Mouse (Mus musculus): ENCODE measurements around the gene Farsa. TPM values are rescaled to one million over a fixed set of nuclear protein-coding genes. Genes with fewer than 3 reads are reported as not detected.
A peak's percentile ranks its signal among the peaks of the same experiment; 100 is the strongest.

Farsa gene
- polyA plus RNA-seq, 1 experiment from 2014 or later = 107 TPM

- peak within 1 kb of the TSS; percentile 58 for H3K9ac ChIP-seq
- peak; percentile 77 for ATAC-seq (ENCODE audit: low FRiP score)
- H3K9me3 ChIP-seq = no peaks in the 10 kb centered on the region
- H3K36me3 ChIP-seq = peaks cover 40% of the 10 kb centered on the region
- peak within 1 kb of the TSS; percentile 38 for H3K4me3 ChIP-seq
- no peak within 1 kb of the TSS; the same call in 1 of the 2 replicates for H3K27ac ChIP-seq
- 1% methylated on average over 45 of the region's 45 CpGs for WGBS
- peaks cover 27% of the 10 kb centered on the region for H3K4me1 ChIP-seq (replicated peaks)
- peaks cover 62% of the 10 kb centered on the region for H3K27me3 ChIP-seq
- peak within 1 kb of the TSS; percentile 56 for H3K4me2 ChIP-seq
These were observed 51.8 kb downstream of the Farsa start, which contains the start of gene Dnase2a for GRCm38 (mm10) chr8:84908421-84909161. Gene Dnase2a (plus strand): TSS chr8:84908560.

DNA sequence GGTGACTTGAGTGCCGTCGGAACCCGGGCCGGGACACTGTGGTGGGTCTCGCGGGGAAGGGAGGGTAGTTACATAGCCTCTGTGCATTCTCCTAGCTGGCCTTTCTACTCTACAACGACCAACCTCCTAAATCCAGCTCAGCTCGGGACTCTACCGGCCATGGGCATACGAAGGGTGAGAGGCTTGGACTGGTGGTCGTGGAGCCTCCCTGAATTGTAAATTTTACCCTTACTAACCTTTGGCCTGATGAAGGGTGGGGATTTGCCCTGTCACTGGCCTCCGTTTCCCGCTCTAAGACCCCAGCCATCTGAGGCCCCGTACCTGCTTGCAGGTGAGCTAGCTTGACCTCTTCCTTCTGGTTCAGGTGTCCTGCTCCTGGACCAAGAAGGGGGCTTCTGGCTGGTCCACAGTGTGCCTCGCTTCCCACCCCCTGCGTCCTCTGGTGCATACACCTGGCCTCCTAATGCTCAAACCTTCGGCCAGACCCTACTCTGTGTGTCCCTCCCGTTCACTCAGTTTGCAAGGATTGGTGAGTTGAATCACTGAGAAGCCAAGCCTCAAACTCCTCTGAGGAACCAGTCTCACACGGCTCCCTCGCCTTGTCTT lies 52.5 kb downstream of the Farsa start:
- peak; percentile 12; the same call in 1 of the 2 replicates for ATAC-seq (ENCODE audit: low FRiP score)
- Histone ChIP-seq H3K4me3 (peak overlapping the region; percentile 38), H3K36me3 (peaks cover 45% of the 10 kb centered on the region), H3K9ac (peak overlapping the region; percentile 58), H3K27ac (no peak overlapping the region), H3K9me3 (no peaks in the 10 kb centered on the region), H3K27me3 (peaks cover 67% of the 10 kb centered on the region), H3K4me2 (peak overlapping the region; percentile 56), H3K4me1 (replicated peaks) (peaks cover 25% of the 10 kb centered on the region)
- 55% methylated on average over 20 of the region's 20 CpGs for WGBS

DNA sequence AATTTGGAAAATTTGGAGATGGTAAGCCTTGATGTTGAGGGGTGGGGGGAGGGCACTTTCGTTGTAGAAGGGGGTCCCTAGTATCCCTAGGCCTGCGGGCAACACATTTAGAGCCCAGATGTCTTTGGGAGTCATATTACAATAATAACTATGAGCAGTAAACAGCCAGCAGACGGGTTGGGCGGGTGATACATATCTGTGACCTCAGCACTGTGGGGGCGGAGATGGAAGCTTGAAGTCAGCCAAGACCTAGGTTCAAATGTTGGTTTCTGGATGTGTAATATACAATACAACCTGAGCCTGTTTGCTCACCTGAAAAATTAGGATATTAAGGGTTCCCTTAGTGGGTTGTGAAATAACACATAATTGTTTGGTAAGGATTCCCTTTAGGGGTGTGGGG lies 53.2 kb downstream of the Farsa start:
- Histone ChIP-seq H3K4me1 (replicated peaks) (peaks cover 25% of the 10 kb centered on the region), H3K27me3 (peaks cover 67% of the 10 kb centered on the region), H3K9ac (no peak overlapping the region), H3K36me3 (peaks cover 52% of the 10 kb centered on the region), H3K4me2 (no peak overlapping the region), H3K27ac (no peak overlapping the region), H3K4me3 (no peak overlapping the region), H3K9me3 (no peaks in the 10 kb centered on the region)
- ATAC-seq (ENCODE audit: low FRiP score) = no peak
- WGBS = 86% methylated on average over 5 of the region's 5 CpGs

DNA sequence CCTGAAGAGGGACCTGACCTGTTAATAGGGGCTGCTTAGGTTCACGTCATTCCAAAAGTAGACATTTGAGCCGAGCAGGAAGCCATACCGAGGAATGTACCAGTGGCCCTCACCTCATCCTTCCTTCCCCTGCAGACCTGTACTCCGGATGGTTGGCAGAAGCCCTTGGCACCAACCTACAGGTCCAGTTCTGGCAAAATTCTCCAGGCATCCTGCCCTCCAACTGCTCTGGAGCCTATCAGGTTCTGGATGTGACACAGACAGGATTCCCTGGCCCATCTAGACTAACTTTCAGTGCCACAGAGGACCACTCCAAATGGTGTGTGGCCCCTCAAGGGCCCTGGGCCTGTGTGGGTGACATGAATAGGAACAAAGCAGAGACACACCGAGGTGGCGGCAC lies 53.8 kb downstream of the Farsa start:
- 91% methylated on average over 6 of the region's 6 CpGs for WGBS
- Histone ChIP-seq H3K27ac (no peak overlapping the region), H3K9me3 (no peaks in the 10 kb centered on the region), H3K36me3 (peaks cover 58% of the 10 kb centered on the region), H3K27me3 (peaks cover 69% of the 10 kb centered on the region), H3K4me3 (no peak overlapping the region), H3K4me2 (no peak overlapping the region), H3K4me1 (replicated peaks) (peaks cover 25% of the 10 kb centered on the region), H3K9ac (no peak overlapping the region)
- no peak for ATAC-seq (ENCODE audit: low FRiP score)

DNA sequence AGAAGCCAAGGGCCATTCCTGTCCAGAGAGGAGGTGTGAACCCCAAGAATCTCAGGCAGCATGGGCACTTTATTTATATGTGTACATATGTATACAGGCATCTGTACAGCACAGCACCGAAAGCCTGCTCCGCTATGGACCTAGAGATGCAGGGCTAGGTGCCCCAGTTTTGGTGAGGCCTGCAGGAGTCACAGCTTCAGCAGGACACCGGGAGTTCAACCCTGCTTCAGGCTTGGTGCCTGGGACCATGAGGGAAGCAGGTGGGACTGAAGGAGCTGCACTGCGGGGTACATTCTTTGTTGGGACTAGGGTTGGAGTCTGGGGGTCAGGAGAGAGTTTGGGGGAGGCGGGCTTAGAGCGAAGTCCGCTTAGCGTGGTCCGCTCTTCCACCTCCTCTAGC lies 55.1 kb downstream of the Farsa start:
- no peak overlapping the region for H3K4me2 ChIP-seq
- no peaks in the 10 kb centered on the region for H3K9me3 ChIP-seq
- ATAC-seq (ENCODE audit: low FRiP score) = no peak
- peaks cover 71% of the 10 kb centered on the region for H3K36me3 ChIP-seq
- no peak overlapping the region for H3K27ac ChIP-seq
- WGBS = 82% methylated on average over 9 of the region's 9 CpGs
- peaks cover 82% of the 10 kb centered on the region for H3K27me3 ChIP-seq
- H3K9ac ChIP-seq = no peak overlapping the region
- H3K4me1 ChIP-seq (replicated peaks) = peaks cover 25% of the 10 kb centered on the region
- H3K4me3 ChIP-seq = no peak overlapping the region

GRCm38 (mm10) chr8:84912391-84912790 lies 55.6 kb downstream of the Farsa start:
- 23% methylated on average over 27 of the region's 27 CpGs for WGBS
- no peak for ATAC-seq (ENCODE audit: low FRiP score)
- Histone ChIP-seq H3K4me2 (peak overlapping the region; percentile 48), H3K9ac (no peak overlapping the region), H3K9me3 (no peaks in the 10 kb centered on the region), H3K4me1 (replicated peaks) (peaks cover 25% of the 10 kb centered on the region), H3K27me3 (peaks cover 86% of the 10 kb centered on the region), H3K36me3 (peaks cover 76% of the 10 kb centered on the region), H3K4me3 (peak overlapping the region; percentile 29; the same call in 1 of the 2 replicates), H3K27ac (no peak overlapping the region)

GRCm38 (mm10) chr8:84912895-84913501 lies 56.2 kb downstream of the Farsa start:
- peaks cover 82% of the 10 kb centered on the region for H3K36me3 ChIP-seq
- no peak overlapping the region for H3K27ac ChIP-seq
- peaks cover 25% of the 10 kb centered on the region for H3K4me1 ChIP-seq (replicated peaks)
- no peak for ATAC-seq (ENCODE audit: low FRiP score)
- H3K4me2 ChIP-seq = peak overlapping the region; percentile 48
- H3K4me3 ChIP-seq = peak overlapping the region; percentile 29
- WGBS = 4% methylated on average over 55 of the region's 55 CpGs
- 0 out of 2 replicates have a peak overlapping the region, but pooled peaks have one; percentile 13 for H3K9ac ChIP-seq
- H3K9me3 ChIP-seq = no peaks in the 10 kb centered on the region
- peaks cover 92% of the 10 kb centered on the region for H3K27me3 ChIP-seq

- 17% methylated on average over 9 of the region's 9 CpGs for whole genome bisulfite sequencing
- Histone ChIP-seq H3K9me3 (no peaks in the 10 kb centered on the region), H3K36me3 (peaks cover 87% of the 10 kb centered on the region), H3K9ac (no peak overlapping the region), H3K27ac (no peak overlapping the region), H3K4me1 (replicated peaks) (peaks cover 20% of the 10 kb centered on the region), H3K4me2 (peak overlapping the region; percentile 48), H3K4me3 (peak overlapping the region; percentile 29), H3K27me3 (peaks cover 97% of the 10 kb centered on the region)
- ATAC-seq (ENCODE audit: low FRiP score) = no peak
These were observed 56.7 kb downstream of the Farsa start for GRCm38 (mm10) chr8:84913502-84913900.

GRCm38 (mm10) chr8:84913960-84914359 lies 57.2 kb downstream of the Farsa start:
- H3K4me3 ChIP-seq = no peak overlapping the region
- H3K4me2 ChIP-seq = no peak overlapping the region
- H3K36me3 ChIP-seq = peaks cover 92% of the 10 kb centered on the region
- H3K9me3 ChIP-seq = no peaks in the 10 kb centered on the region
- no peak overlapping the region for H3K27ac ChIP-seq
- no peak for ATAC-seq (ENCODE audit: low FRiP score)
- peaks cover 99% of the 10 kb centered on the region for H3K27me3 ChIP-seq
- 36% methylated on average over 4 of the region's 4 CpGs for WGBS
- peaks cover 15% of the 10 kb centered on the region for H3K4me1 ChIP-seq (replicated peaks)
- no peak overlapping the region for H3K9ac ChIP-seq

- Histone ChIP-seq H3K9ac (no peak overlapping the region), H3K36me3 (peaks cover 95% of the 10 kb centered on the region), H3K9me3 (no peaks in the 10 kb centered on the region), H3K27ac (no peak overlapping the region), H3K4me3 (no peak overlapping the region), H3K27me3 (peaks cover 99% of the 10 kb centered on the region), H3K4me2 (no peak overlapping the region), H3K4me1 (replicated peaks) (peaks cover 12% of the 10 kb centered on the region; the same call in 1 of the 2 replicates)
- WGBS = 88% methylated on average over 8 of the region's 8 CpGs
- ATAC-seq (ENCODE audit: low FRiP score) = no peak
These were observed 58.5 kb downstream of the Farsa start for GRCm38 (mm10) chr8:84915269-84915668.

- H3K4me2 ChIP-seq = no peak overlapping the region
- no peak overlapping the region for H3K9ac ChIP-seq
- H3K36me3 ChIP-seq = peaks cover 96% of the 10 kb centered on the region
- no peak overlapping the region for H3K4me3 ChIP-seq
- no peak for ATAC-seq (ENCODE audit: low FRiP score)
- no peak overlapping the region for H3K27ac ChIP-seq
- peaks cover 87% of the 10 kb centered on the region for H3K27me3 ChIP-seq
- H3K4me1 ChIP-seq (replicated peaks) = peaks cover 5% of the 10 kb centered on the region; the same call in 1 of the 2 replicates
- 22% methylated on average over 20 of the region's 20 CpGs for WGBS
- H3K9me3 ChIP-seq = no peaks in the 10 kb centered on the region
These were observed 61.0 kb downstream of the Farsa start for GRCm38 (mm10) chr8:84917781-84918180.

DNA sequence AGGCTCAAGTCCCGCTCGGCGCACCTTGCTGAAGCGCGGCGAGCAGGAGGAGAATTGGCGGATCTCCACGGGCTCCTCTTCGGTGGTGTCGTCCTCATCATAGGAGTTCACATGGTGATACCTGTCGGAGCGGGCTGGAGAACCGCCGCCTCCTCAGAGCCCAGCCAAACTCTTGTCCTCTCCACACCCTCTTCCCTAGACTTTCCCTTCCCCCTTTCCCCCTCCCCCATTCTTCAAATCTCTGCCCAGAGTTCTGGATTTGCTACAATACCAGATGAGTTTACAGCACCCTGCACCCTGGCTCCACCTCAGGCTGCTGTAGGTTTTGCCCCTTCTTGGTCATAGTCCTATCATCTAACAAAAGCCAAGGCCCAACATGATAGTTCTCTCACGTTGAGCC lies 61.9 kb downstream of the Farsa start:
- WGBS = 92% methylated on average over 15 of the region's 15 CpGs
- peaks cover 78% of the 10 kb centered on the region for H3K27me3 ChIP-seq
- H3K4me3 ChIP-seq = no peak overlapping the region
- H3K27ac ChIP-seq = no peak overlapping the region
- H3K4me2 ChIP-seq = no peak overlapping the region
- no peak overlapping the region for H3K9ac ChIP-seq
- ATAC-seq (ENCODE audit: low FRiP score) = no peak
- no peaks in the 10 kb centered on the region for H3K9me3 ChIP-seq
- H3K36me3 ChIP-seq = peaks cover 95% of the 10 kb centered on the region
- H3K4me1 ChIP-seq (replicated peaks) = no peaks in the 10 kb centered on the region
